ENCODE assay signal across 8 mouse cellular contexts in the genomic region with DNA sequence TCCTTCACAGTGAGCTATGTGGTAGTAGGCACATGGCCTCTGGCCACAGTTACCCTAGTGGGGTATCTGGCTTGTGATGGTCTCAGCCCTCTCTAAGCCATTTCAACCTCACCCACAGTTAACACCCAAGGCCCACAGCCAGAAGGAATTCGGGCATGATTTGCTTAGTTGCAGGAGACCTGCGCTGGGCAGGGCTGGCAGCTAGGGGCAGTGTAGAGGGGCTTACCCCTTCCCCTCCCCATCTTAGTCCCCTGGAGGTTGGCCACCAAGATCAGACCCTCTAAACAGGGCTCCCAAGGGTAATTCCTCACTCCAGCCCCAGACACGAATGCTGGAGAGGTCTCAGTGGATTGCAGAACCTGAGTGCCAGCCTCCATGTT. TPM values are rescaled to one million over a fixed set of nuclear protein-coding genes. Genes with fewer than 3 reads are reported as not detected.
DNase-seq lines count a peak whose midpoint lies in the region; TF ChIP-seq lines count a peak whose summit lies in the region.

No protein-coding gene starts in this region.

- 17% methylated on average over 3 of the region's 3 CpGs for WGBS in hindbrain, embryonic 10.5 days

- H3K4me1 ChIP-seq in hindbrain, embryonic 10.5 days (replicated peaks): peaks cover 29% of the 10 kb centered on the region

- H3K9me3 ChIP-seq in hindbrain, embryonic 10.5 days: no peaks in the 10 kb centered on the region

- DNase-seq in left cerebral cortex, adult 2 months (ENCODE audit: extremely low spot score in 1 of 2, low spot score in 2 of 2): no peak
- DNase-seq in left cerebral cortex, postnatal 36 days (ENCODE audit: low spot score in 2 of 2): no peak
- peak; percentile 56 for DNase-seq in embryo, embryonic 10 days (ENCODE audit: low spot score)
- DNase-seq in hindbrain, embryonic 10.5 days (ENCODE audit: low spot score): no peak
- peak; percentile 42 to 49 for DNase-seq in lung, postnatal 4 days
- DNase-seq in frontal cortex, adult 2 months (ENCODE audit: extremely low spot score in 1 of 2, low spot score in 1 of 2): no peak
- no peak for DNase-seq in thymus, postnatal 10 days (ENCODE audit: low spot score in 2 of 2)
- no peak for DNase-seq in right cerebral cortex, adult 2 months (ENCODE audit: low spot score in 2 of 2)

- no peaks in the 10 kb centered on the region for H3K36me3 ChIP-seq in hindbrain, embryonic 10.5 days

- intact Hi-C loops in left cerebral cortex, adult 2 months (cut with DNase I): no loop called here
- intact Hi-C loops in left cerebral cortex, postnatal 36 days (cut with DNase I): loop anchor here (5.0 kb wide), 1 partner anchor 59 kb away; no protein-coding TSS in a partner anchor

- peak overlapping the region; percentile 51 for H3K4me3 ChIP-seq in left cerebral cortex, adult 2 months
- H3K4me3 ChIP-seq in hindbrain, embryonic 10.5 days: peak overlapping the region; percentile 68

- peaks cover 60% of the 10 kb centered on the region for H3K27me3 ChIP-seq in hindbrain, embryonic 10.5 days (ENCODE audit: insufficient read depth, poor library complexity, severe bottlenecking)

- no peak overlapping the region for H3K27ac ChIP-seq in left cerebral cortex, adult 2 months
- H3K27ac ChIP-seq in hindbrain, embryonic 10.5 days: peak overlapping the region; percentile 73; the same call in 1 of the 2 replicates

- peak; percentile 46 for TF ChIP-seq CTCF in left cerebral cortex, adult 2 months (IDR thresholded peaks at IDR 0.05)

RNA-seq across cellular contexts. Expression of gene Sned1, which starts 0.9 kb away (rescaled TPM):
- total RNA-seq in left cerebral cortex, adult 2 months (2021): 10 to 100 TPM in 1 of 2 experiments, 1 to 10 TPM in 1; 7.0 to 10.0 TPM
- 1 to 10 TPM; 6.3 to 7.3 TPM for total RNA-seq in left cerebral cortex, postnatal 36 days (2021)
- polyA plus RNA-seq in hindbrain, embryonic 10.5 days (2016; fragmentation: Nextera tagmentation; extraction: Ambion mirVana): 3.4 and 3.5 TPM in 2 replicates
- polyA plus RNA-seq in frontal cortex, adult 2 months (2012; rRNA removed): 6.0 and 7.7 TPM in 2 replicates

Comparison
In these comparisons a context has a peak if more than half of its experiments do, and no peak if none do; other contexts are left out.
1. DNase-seq: peak in embryo, embryonic 10 days (single experiment) and lung, postnatal 4 days (2 of 2); none in left cerebral cortex, adult 2 months (0 of 2), left cerebral cortex, postnatal 36 days (0 of 2), hindbrain, embryonic 10.5 days (single experiment), frontal cortex, adult 2 months (0 of 2), thymus, postnatal 10 days (0 of 2) and right cerebral cortex, adult 2 months (0 of 2).